Mouse (Mus musculus) lung, embryonic 16.5 days (tissue): ENCODE data around the gene Slc9b2. TPM values are rescaled to one million over a fixed set of nuclear protein-coding genes. Genes with fewer than 3 reads are reported as not detected.

Source experiments
- ATAC-seq: fragments of 200-750 bp; cut with Nextera tagmentation; 2 replicates; pipeline ENCODE4 v1.8.0; 2017; ENCODE audit warnings: low read depth, mild to moderate bottlenecking, moderate library complexity
- H3K27ac ChIP-seq: fragments of 300-500 bp; sonication (generic); 2 replicates; pipeline ENCODE4 v1.5.1; 2014; ENCODE audit warnings: mild to moderate bottlenecking, control low read depth, low read length
- H3K27me3 ChIP-seq: fragments of 300-500 bp; sonication (generic); 2 replicates; pipeline ENCODE4 v1.6.1; 2014; ENCODE audit warnings: low read depth, low read length, mixed read lengths; ENCODE audit not compliant: control insufficient read depth, insufficient read depth
- H3K36me3 ChIP-seq: fragments of 300-500 bp; sonication (generic); 2 replicates; pipeline ENCODE4 v1.6.1; 2014; ENCODE audit warnings: low read length; ENCODE audit not compliant: control insufficient read depth, insufficient read depth
- H3K4me1 ChIP-seq: fragments of 300-500 bp; sonication (generic); replicated peaks from 2 replicates; pipeline ENCODE4 v1.6.1; 2014; ENCODE audit warnings: low read length, mixed read lengths; ENCODE audit not compliant: control insufficient read depth, insufficient read depth
- H3K4me2 ChIP-seq: fragments of 300-500 bp; sonication (generic); 2 replicates; pipeline ENCODE4 v1.6.1; 2014; ENCODE audit warnings: low read depth, low read length, control low read depth
- H3K4me3 ChIP-seq: fragments of 300-500 bp; sonication (generic); 2 replicates; pipeline ENCODE4 v1.5.1; 2014; ENCODE audit warnings: mild to moderate bottlenecking, low read length, control low read depth
- H3K9ac ChIP-seq: fragments of 300-500 bp; sonication (generic); 2 replicates; pipeline ENCODE4 v1.6.1; 2014; ENCODE audit warnings: low read length, control low read depth
- H3K9me3 ChIP-seq: fragments of 300-500 bp; sonication (generic); 2 replicates; pipeline ENCODE4 v1.6.1; 2016; ENCODE audit warnings: low read length; ENCODE audit not compliant: control insufficient read depth
- WGBS: fragments of 180-500 bp; shearing (Covaris S2); extraction: QIAGEN DNeasy Blood & Tissue Kit; methylation state at CpG from one replicate; pipeline ENCODE4 v1.1.7; 2014; 5-methylcytosine and 5-hydroxymethylcytosine counted together
- polyA plus RNA-seq: library from polyadenylated mRNA; unstranded; fragments of >200 nt; fragmentation: Nextera tagmentation; extraction: Ambion mirVana; gene quantifications from 2 replicates; pipeline ENCODE4 v1.2.1, GENCODE M21; 2015

Slc9b2 gene
- polyA plus RNA-seq, 1 experiment from 2014 or later: 1.8 TPM

DNA sequence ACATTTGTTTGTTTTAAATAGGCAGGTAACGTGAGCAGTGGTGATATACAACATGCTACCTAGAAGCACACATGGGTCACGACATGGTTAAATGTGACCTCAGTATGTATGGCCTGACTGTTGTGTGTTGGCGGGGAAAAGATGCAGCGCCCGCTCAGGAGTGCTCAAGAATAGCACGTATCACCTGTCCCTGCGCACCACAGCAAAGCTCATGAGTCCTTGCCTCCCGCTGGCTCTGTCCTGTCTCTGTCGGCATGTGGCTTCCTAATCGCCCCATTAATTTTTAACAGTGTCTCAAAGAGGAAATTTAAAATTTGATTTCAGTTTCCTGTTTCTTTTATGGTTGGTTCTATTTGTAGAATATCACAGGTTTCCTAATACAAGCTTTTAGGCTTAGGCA is 69.9 kb downstream of the Slc9b2 start:
- H3K9me3 ChIP-seq: no peaks in the 10 kb centered on the region
- no peak overlapping the region for H3K4me2 ChIP-seq
- no peak overlapping the region for H3K9ac ChIP-seq
- H3K4me3 ChIP-seq: no peak overlapping the region
- no peaks in the 10 kb centered on the region for H3K36me3 ChIP-seq
- no peak overlapping the region for H3K27ac ChIP-seq
- H3K4me1 ChIP-seq: no peaks in the 10 kb centered on the region
- no peaks in the 10 kb centered on the region for H3K27me3 ChIP-seq
- no peak for ATAC-seq
- WGBS: 78% methylated on average over 10 of the region's 10 CpGs

DNA sequence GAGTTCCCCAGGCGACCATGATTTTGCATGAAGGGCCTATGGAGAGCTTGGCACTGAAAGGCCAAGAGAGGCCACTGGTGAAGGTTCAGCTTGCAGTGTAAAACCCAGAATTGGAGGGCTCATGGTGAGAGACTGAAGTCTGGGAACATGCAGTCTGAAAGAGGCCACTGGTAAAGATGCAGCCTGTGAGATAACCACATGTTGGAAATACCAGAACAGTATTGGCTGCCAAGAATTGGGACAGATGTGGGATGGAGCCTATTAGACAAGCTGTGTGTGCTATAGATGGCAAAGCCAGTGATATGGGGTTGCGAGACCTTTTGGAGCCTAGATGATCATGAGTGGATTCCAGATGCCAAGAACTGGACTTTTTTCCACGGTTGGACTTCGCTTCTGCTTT is 72.4 kb downstream of the Slc9b2 start:
- 84% methylated on average over 4 of the region's 4 CpGs for WGBS
- no peak overlapping the region for H3K27ac ChIP-seq
- H3K36me3 ChIP-seq: no peaks in the 10 kb centered on the region
- H3K4me3 ChIP-seq: no peak overlapping the region
- no peak overlapping the region for H3K4me2 ChIP-seq
- no peak for ATAC-seq
- no peak overlapping the region for H3K9ac ChIP-seq
- H3K27me3 ChIP-seq: no peaks in the 10 kb centered on the region
- no peaks in the 10 kb centered on the region for H3K9me3 ChIP-seq
- H3K4me1 ChIP-seq: no peaks in the 10 kb centered on the region

DNA sequence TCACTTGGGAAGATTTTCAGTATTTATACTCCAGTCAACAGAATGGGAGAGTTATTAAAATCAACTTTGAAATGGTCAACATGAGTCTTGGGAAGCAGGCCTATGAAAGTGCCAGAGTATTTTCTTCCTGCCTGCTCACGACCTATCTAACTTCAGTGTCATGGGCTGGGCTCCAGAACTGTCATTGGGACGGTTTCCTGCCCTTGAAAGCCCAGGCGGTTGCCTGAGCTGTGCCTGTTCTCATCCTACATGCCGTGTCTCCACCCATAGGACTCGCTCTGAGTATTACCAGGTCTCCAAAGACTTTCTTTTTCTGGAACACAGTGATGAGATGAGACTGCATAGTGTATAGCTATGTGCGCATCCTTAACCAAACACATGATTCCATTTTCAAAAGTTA is 85.7 kb downstream of the Slc9b2 start:
- 62% methylated on average over 6 of the region's 6 CpGs for WGBS
- H3K4me2 ChIP-seq: no peak overlapping the region

More for the DNA sequence above, 85.7 kb downstream of the Slc9b2 start:
- Histone ChIP-seq H3K9ac (no peak overlapping the region), H3K27me3 (no peaks in the 10 kb centered on the region), H3K4me3 (no peak overlapping the region), H3K9me3 (no peaks in the 10 kb centered on the region), H3K27ac (no peak overlapping the region), H3K36me3 (no peaks in the 10 kb centered on the region), H3K4me1 (peaks cover 3% of the 10 kb centered on the region; the same call in 1 of the 2 replicates)
- ATAC-seq: no peak

Other genes starting within 250 kb of the Slc9b2 start
- gene Cenpe, start 95.2 kb upstream of the Slc9b2 start, polyA plus RNA-seq: 26.5 and 28.6 TPM in 2 replicates
- 8.0 and 8.3 TPM in 2 replicates for gene Bdh2, start 26.5 kb upstream of the Slc9b2 start, polyA plus RNA-seq
- 0.16 and 0.34 TPM in 2 replicates for gene Slc9b1, start 40.3 kb downstream of the Slc9b2 start, polyA plus RNA-seq
- gene Cisd2, start 116.2 kb downstream of the Slc9b2 start, polyA plus RNA-seq: 60.3 and 62.8 TPM in 2 replicates
- 485 and 516 TPM in 2 replicates for gene Ube2d3, start 130.4 kb downstream of the Slc9b2 start, polyA plus RNA-seq
- gene Manba, start 177.9 kb downstream of the Slc9b2 start, polyA plus RNA-seq: 11.2 and 11.8 TPM in 2 replicates